Mouse (Mus musculus): Measurements from ENCODE around the gene Ncapd2. TPM values are rescaled to one million over a fixed set of nuclear protein-coding genes. Genes with fewer than 3 reads are reported as not detected.
A peak's percentile ranks its signal among the peaks of the same experiment; 100 is the strongest.

Ncapd2 gene
- polyA plus RNA-seq, 1 experiment, result 383 TPM

- Histone ChIP-seq H3K4me1 (ENCODE audit: control insufficient read depth, insufficient read depth, low read length) (peaks cover 4% of the 10 kb centered on the region), H3K9ac (ENCODE audit: low read depth, poor library complexity, severe bottlenecking) (peak overlapping the region; percentile 5), H3K9me3 (replicated peaks; ENCODE audit: control insufficient read depth, insufficient read depth, low read length, poor library complexity, severe bottlenecking) (no peaks in the 10 kb centered on the region), H3K4me3 (ENCODE audit: low read depth, low read length) (no peak overlapping the region), H3K27ac (ENCODE audit: insufficient read depth, low read length) (peak overlapping the region; percentile 89), H3K36me3 (ENCODE audit: control insufficient read depth, insufficient read depth, low read length, poor library complexity, severe bottlenecking) (peaks cover 25% of the 10 kb centered on the region), H3K27me3 (ENCODE audit: control insufficient read depth, insufficient read depth, low read length, poor library complexity, severe bottlenecking) (no peaks in the 10 kb centered on the region)
- TF ChIP-seq EP300 (IDR thresholded peaks at IDR 0.05; ENCODE audit: insufficient read depth, low read depth, low read length) (peak; percentile 83), CTCF (IDR thresholded peaks at IDR 0.05; ENCODE audit: low read depth, low read length) (no peak)
Observed at GRCm38 (mm10) chr6:125160854-125161760, 30.4 kb downstream of the Ncapd2 start.

- Histone ChIP-seq H3K9me3 (replicated peaks; ENCODE audit: control insufficient read depth, insufficient read depth, low read length, poor library complexity, severe bottlenecking) (no peaks in the 10 kb centered on the region), H3K27ac (ENCODE audit: insufficient read depth, low read length) (peak overlapping the region; percentile 89), H3K9ac (ENCODE audit: low read depth, poor library complexity, severe bottlenecking) (peak overlapping the region; percentile 5), H3K27me3 (ENCODE audit: control insufficient read depth, insufficient read depth, low read length, poor library complexity, severe bottlenecking) (no peaks in the 10 kb centered on the region), H3K4me1 (ENCODE audit: control insufficient read depth, insufficient read depth, low read length) (peaks cover 4% of the 10 kb centered on the region), H3K4me3 (ENCODE audit: low read depth, low read length) (no peak overlapping the region), H3K36me3 (ENCODE audit: control insufficient read depth, insufficient read depth, low read length, poor library complexity, severe bottlenecking) (peaks cover 25% of the 10 kb centered on the region)
- no peak for TF ChIP-seq CTCF (IDR thresholded peaks at IDR 0.05; ENCODE audit: low read depth, low read length)
Observed at GRCm38 (mm10) chr6:125160558-125160853, 31.0 kb downstream of the Ncapd2 start.

GRCm38 (mm10) chr6:125159773-125160557, 31.5 kb downstream of the Ncapd2 start:
- H3K27me3 ChIP-seq (ENCODE audit: control insufficient read depth, insufficient read depth, low read length, poor library complexity, severe bottlenecking), result no peaks in the 10 kb centered on the region
- TF ChIP-seq CTCF (IDR thresholded peaks at IDR 0.05; ENCODE audit: low read depth, low read length) (no peak), POLR2A (IDR thresholded peaks at IDR 0.05; ENCODE audit: insufficient read depth, low read length) (no peak), EP300 (IDR thresholded peaks at IDR 0.05; ENCODE audit: insufficient read depth, low read depth, low read length) (no peak)
- peaks cover 4% of the 10 kb centered on the region for H3K4me1 ChIP-seq (ENCODE audit: control insufficient read depth, insufficient read depth, low read length)
- H3K9me3 ChIP-seq (replicated peaks; ENCODE audit: control insufficient read depth, insufficient read depth, low read length, poor library complexity, severe bottlenecking), result no peaks in the 10 kb centered on the region
- H3K4me3 ChIP-seq (ENCODE audit: low read depth, low read length), result no peak overlapping the region
- H3K27ac ChIP-seq (ENCODE audit: insufficient read depth, low read length), result peak overlapping the region; percentile 89
- H3K9ac ChIP-seq (ENCODE audit: low read depth, poor library complexity, severe bottlenecking), result peak overlapping the region; percentile 5
- H3K36me3 ChIP-seq (ENCODE audit: control insufficient read depth, insufficient read depth, low read length, poor library complexity, severe bottlenecking), result peaks cover 24% of the 10 kb centered on the region

GRCm38 (mm10) chr6:125158944-125159492, 32.5 kb downstream of the Ncapd2 start:
- Histone ChIP-seq H3K9me3 (replicated peaks; ENCODE audit: control insufficient read depth, insufficient read depth, low read length, poor library complexity, severe bottlenecking) (no peaks in the 10 kb centered on the region), H3K27me3 (ENCODE audit: control insufficient read depth, insufficient read depth, low read length, poor library complexity, severe bottlenecking) (no peaks in the 10 kb centered on the region), H3K27ac (ENCODE audit: insufficient read depth, low read length) (peak overlapping the region; percentile 89), H3K9ac (ENCODE audit: low read depth, poor library complexity, severe bottlenecking) (no peak overlapping the region), H3K36me3 (ENCODE audit: control insufficient read depth, insufficient read depth, low read length, poor library complexity, severe bottlenecking) (peaks cover 14% of the 10 kb centered on the region), H3K4me1 (ENCODE audit: control insufficient read depth, insufficient read depth, low read length) (peaks cover 4% of the 10 kb centered on the region), H3K4me3 (ENCODE audit: low read depth, low read length) (no peak overlapping the region)
- no peak for TF ChIP-seq CTCF (IDR thresholded peaks at IDR 0.05; ENCODE audit: low read depth, low read length)
- 0 out of 2 replicates have a peak, but pooled peaks have one; percentile 32 for TF ChIP-seq EP300 (IDR thresholded peaks at IDR 0.05; ENCODE audit: insufficient read depth, low read depth, low read length)

GRCm38 (mm10) chr6:125156903-125157614, 34.4 kb downstream of the Ncapd2 start:
- TF ChIP-seq CTCF (IDR thresholded peaks at IDR 0.05; ENCODE audit: low read depth, low read length) (no peak), EP300 (IDR thresholded peaks at IDR 0.05; ENCODE audit: insufficient read depth, low read depth, low read length) (no peak), POLR2A (IDR thresholded peaks at IDR 0.05; ENCODE audit: insufficient read depth, low read length) (no peak)
- no peak overlapping the region for H3K4me3 ChIP-seq (ENCODE audit: low read depth, low read length)
- H3K27me3 ChIP-seq (ENCODE audit: control insufficient read depth, insufficient read depth, low read length, poor library complexity, severe bottlenecking), result no peaks in the 10 kb centered on the region
- H3K4me1 ChIP-seq (ENCODE audit: control insufficient read depth, insufficient read depth, low read length), result peaks cover 4% of the 10 kb centered on the region
- H3K9me3 ChIP-seq (replicated peaks; ENCODE audit: control insufficient read depth, insufficient read depth, low read length, poor library complexity, severe bottlenecking), result no peaks in the 10 kb centered on the region
- H3K27ac ChIP-seq (ENCODE audit: insufficient read depth, low read length), result no peak overlapping the region
- no peak overlapping the region for H3K9ac ChIP-seq (ENCODE audit: low read depth, poor library complexity, severe bottlenecking)
- H3K36me3 ChIP-seq (ENCODE audit: control insufficient read depth, insufficient read depth, low read length, poor library complexity, severe bottlenecking), result no peaks in the 10 kb centered on the region; the same call in 1 of the 2 replicates

All from ES-Bruce4 (cell line).